Mouse (Mus musculus) urinary bladder, postnatal 10 days (tissue): ENCODE data around the gene Fkbp3.

Experiments used
- DNase-seq: peaks from one replicate; pipeline ENCODE4 v3.0.0; 2022; ENCODE audit warnings: low spot score

Fkbp3 gene

GRCm38 (mm10) chr12:65035839-65036189 lies 38.0 kb downstream of the Fkbp3 start:
- DNase-seq: no peak

GRCm38 (mm10) chr12:65022842-65023241 lies 51.0 kb downstream of the Fkbp3 start:
- DNase-seq: no peak
